Mouse (Mus musculus): ENCODE results near the gene Fhl2. TPM values are rescaled to one million over a fixed set of nuclear protein-coding genes. Genes with fewer than 3 reads are reported as not detected.

The Fhl2 gene
- total and polyA plus RNA-seq, 2 experiments: 0.28 to 0.39 TPM

DNA sequence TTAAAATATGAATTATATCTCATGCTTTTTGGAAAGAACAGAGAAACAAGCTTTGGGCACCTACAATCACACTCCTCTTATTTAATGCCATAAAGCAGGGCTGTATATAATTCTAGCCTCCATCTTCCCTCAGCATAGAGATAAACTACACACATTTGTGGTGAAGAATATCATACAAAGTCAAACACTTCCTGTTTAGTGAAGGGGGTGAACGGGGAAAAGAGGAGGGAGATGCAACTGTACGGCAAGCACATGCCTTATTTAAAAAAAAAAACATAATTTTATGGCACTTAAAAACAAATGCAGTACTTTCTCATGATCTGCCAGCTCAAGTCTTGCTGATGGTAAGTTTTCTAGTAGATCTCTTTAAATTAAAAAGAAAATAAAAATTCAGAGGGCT lies 118.7 kb downstream of the Fhl2 start:
- Histone ChIP-seq H3K4me3 (ENCODE audit: insufficient read depth, low read depth, low read length) (no peak overlapping the region), H3K36me3 (ENCODE audit: control insufficient read depth, insufficient read depth, low read length) (peaks cover 10% of the 10 kb centered on the region), H3K79me2 (ENCODE audit: control insufficient read depth, insufficient read depth, low read length) (peaks cover 16% of the 10 kb centered on the region), H3K4me1 (ENCODE audit: control insufficient read depth, insufficient read depth, low read length) (no peaks in the 10 kb centered on the region; the same call in 1 of the 2 replicates), H3K27me3 (ENCODE audit: control insufficient read depth, insufficient read depth, low read length) (no peaks in the 10 kb centered on the region), H3K27ac (replicated peaks; ENCODE audit: insufficient read depth, low read depth, low read length) (no peak overlapping the region), H3K9ac (ENCODE audit: low read depth, low read length) (no peak overlapping the region)
- WGBS: 83% methylated on average over 2 of the region's 2 CpGs
- DNase-seq (ENCODE audit: extremely low read depth, low read depth, low spot score): no peak
- TF ChIP-seq POLR2A (IDR thresholded peaks at IDR 0.05; ENCODE audit: extremely low read depth, insufficient read depth, low read length): no peak
- no peak for TF ChIP-seq CTCF (IDR thresholded peaks at IDR 0.05; ENCODE audit: low read depth, low read length)

DNA sequence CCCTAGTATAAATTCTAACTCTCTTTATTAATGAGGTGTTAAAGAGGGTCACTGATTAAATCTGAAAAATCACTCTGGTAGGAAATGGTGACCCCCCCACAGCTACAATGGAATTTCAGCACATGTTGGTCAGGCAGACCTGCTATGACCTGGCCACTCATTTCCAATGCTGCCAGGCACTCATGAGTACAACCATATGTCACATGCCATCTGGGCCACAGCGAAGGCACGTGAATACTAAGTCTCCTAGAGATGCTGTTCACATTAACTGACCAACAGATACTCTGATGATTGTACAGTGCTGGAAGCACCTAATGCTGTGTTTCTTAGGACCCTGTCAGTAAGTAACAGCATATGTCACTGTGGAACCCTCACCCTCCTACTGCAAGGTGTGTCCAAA lies 122.0 kb downstream of the Fhl2 start:
- Histone ChIP-seq H3K27me3 (ENCODE audit: control insufficient read depth, insufficient read depth, low read length) (no peaks in the 10 kb centered on the region), H3K27ac (replicated peaks; ENCODE audit: insufficient read depth, low read depth, low read length) (no peak overlapping the region), H3K4me3 (ENCODE audit: insufficient read depth, low read depth, low read length) (no peak overlapping the region), H3K9ac (ENCODE audit: low read depth, low read length) (no peak overlapping the region), H3K79me2 (ENCODE audit: control insufficient read depth, insufficient read depth, low read length) (peaks cover 14% of the 10 kb centered on the region), H3K36me3 (ENCODE audit: control insufficient read depth, insufficient read depth, low read length) (peaks cover 24% of the 10 kb centered on the region), H3K4me1 (ENCODE audit: control insufficient read depth, insufficient read depth, low read length) (no peaks in the 10 kb centered on the region; the same call in 1 of the 2 replicates)
- TF ChIP-seq POLR2A (IDR thresholded peaks at IDR 0.05; ENCODE audit: extremely low read depth, insufficient read depth, low read length) (no peak), CTCF (IDR thresholded peaks at IDR 0.05; ENCODE audit: low read depth, low read length) (no peak)
- 97% methylated on average over 2 of the region's 2 CpGs for WGBS
- no peak for DNase-seq (ENCODE audit: extremely low read depth, low read depth, low spot score)

Other genes with a start within 250 kb of the Fhl2 start
- not detected in 2 replicates for gene Gpr45, start 244.1 kb downstream of the Fhl2 start, total RNA-seq (2014; rRNA removed)
- gene Gpr45, start 244.1 kb downstream of the Fhl2 start, polyA plus RNA-seq (2012; rRNA removed): not detected in 2 replicates
- gene Tgfbrap1, start 98.3 kb downstream of the Fhl2 start, total RNA-seq (2014; rRNA removed): 11.0 and 14.2 TPM in 2 replicates
- gene Tgfbrap1, start 98.3 kb downstream of the Fhl2 start, polyA plus RNA-seq (2012; rRNA removed): 15.8 and 17.2 TPM in 2 replicates
- 7.9 and 8.0 TPM in 2 replicates for gene AI597479, start 98.3 kb downstream of the Fhl2 start, total RNA-seq (2014; rRNA removed)
- 2.6 and 2.8 TPM in 2 replicates for gene AI597479, start 98.3 kb downstream of the Fhl2 start, polyA plus RNA-seq (2012; rRNA removed)
- gene Nck2, start 247.6 kb upstream of the Fhl2 start, total RNA-seq (2014; rRNA removed): 3.0 and 5.6 TPM in 2 replicates
- 2.5 TPM in 2 replicates for gene Nck2, start 247.6 kb upstream of the Fhl2 start, polyA plus RNA-seq (2012; rRNA removed)